Mouse (Mus musculus) forebrain, postnatal 0 days (tissue): ENCODE measurements around the gene Slc45a1. TPM values are rescaled to one million over a fixed set of nuclear protein-coding genes. Genes with fewer than 3 reads are reported as not detected.

Experiments
- ATAC-seq: fragments of 200-750 bp; cut with Nextera tagmentation; 2 replicates; pipeline ENCODE4 v1.8.0; 2017; ENCODE audit warnings: mild to moderate bottlenecking, moderate library complexity
- DNase-seq: peaks from one replicate; pipeline ENCODE4 v3.0.0-alpha.2; 2015
- H3K27ac ChIP-seq: fragments of 300-500 bp; sonication (generic); 2 replicates; pipeline ENCODE4 v1.5.1; 2014; ENCODE audit warnings: low read depth, mild to moderate bottlenecking, antibody characterized with exemption, low read length, moderate library complexity, mixed read lengths
- H3K27me3 ChIP-seq: fragments of 300-500 bp; sonication (generic); 2 replicates; pipeline ENCODE4 v1.6.1; 2014; ENCODE audit warnings: mild to moderate bottlenecking, low read length, mixed read lengths; ENCODE audit not compliant: insufficient read depth
- H3K36me3 ChIP-seq: fragments of 300-500 bp; sonication (generic); 2 replicates; pipeline ENCODE4 v1.6.1; 2014; ENCODE audit warnings: mild to moderate bottlenecking, moderate library complexity; ENCODE audit not compliant: insufficient read depth
- H3K4me1 ChIP-seq: fragments of 300-500 bp; sonication (generic); 2 replicates; pipeline ENCODE4 v1.6.1; 2014; ENCODE audit warnings: antibody characterized with exemption; ENCODE audit not compliant: insufficient read depth
- H3K4me2 ChIP-seq: fragments of 300-500 bp; sonication (generic); 2 replicates; pipeline ENCODE4 v1.6.1; 2014; ENCODE audit warnings: low read depth, mild to moderate bottlenecking, moderate library complexity
- H3K4me3 ChIP-seq: fragments of 300-500 bp; sonication (generic); 2 replicates; pipeline ENCODE4 v1.5.1; 2014; ENCODE audit warnings: low read depth, low read length, mixed read lengths
- H3K9ac ChIP-seq: fragments of 300-500 bp; sonication (generic); 2 replicates; pipeline ENCODE4 v1.6.1; 2014; ENCODE audit warnings: mild to moderate bottlenecking
- H3K9me3 ChIP-seq: fragments of 300-500 bp; sonication (generic); 2 replicates; pipeline ENCODE4 v1.6.1; 2016; ENCODE audit warnings: low read length
- CTCF ChIP-seq: sonication (generic); IDR thresholded peaks from 2 replicates; pipeline ENCODE4 v1.5.1; 2016; ENCODE audit warnings: antibody characterized with exemption, control low read depth, low read depth
- WGBS: fragments of 180-500 bp; shearing (Covaris S2); extraction: QIAGEN DNeasy Blood & Tissue Kit; methylation state at CpG from one replicate; pipeline ENCODE4 v1.1.7; 2014; 5-methylcytosine and 5-hydroxymethylcytosine counted together
- polyA plus RNA-seq: library from polyadenylated mRNA; unstranded; fragments of >200 nt; fragmentation: Nextera tagmentation; extraction: Ambion mirVana; gene quantifications from 2 replicates; pipeline ENCODE4 v1.2.1, GENCODE M21; 2015
- total RNA-seq: library from RNA; depleted of rRNA; stranded (reverse); fragments of >200 nt; gene quantifications from 2 replicates; pipeline ENCODE4 v1.2.3, GENCODE M21; 2014

Gene Slc45a1
- total and polyA plus RNA-seq, 2 experiments from 2014 or later: 37.2 to 43.9 TPM

- Histone ChIP-seq H3K27ac (no peak overlapping the region), H3K4me1 (no peaks in the 10 kb centered on the region), H3K4me3 (no peak overlapping the region), H3K27me3 (no peaks in the 10 kb centered on the region), H3K9ac (no peak overlapping the region), H3K4me2 (no peak overlapping the region), H3K9me3 (no peaks in the 10 kb centered on the region), H3K36me3 (no peaks in the 10 kb centered on the region)
- no peak for TF ChIP-seq CTCF
- DNase-seq (no peak), ATAC-seq (no peak)
- WGBS: 71% methylated on average over 10 of the region's 10 CpGs
Observed at GRCm38 (mm10) chr4:150687126-150687753, 35.3 kb upstream of the Slc45a1 start.

GRCm38 (mm10) chr4:150686538-150686937 lies 34.6 kb upstream of the Slc45a1 start:
- Histone ChIP-seq H3K36me3 (no peaks in the 10 kb centered on the region), H3K9ac (no peak overlapping the region), H3K4me2 (no peak overlapping the region), H3K27ac (no peak overlapping the region), H3K4me1 (no peaks in the 10 kb centered on the region), H3K4me3 (no peak overlapping the region), H3K9me3 (no peaks in the 10 kb centered on the region), H3K27me3 (no peaks in the 10 kb centered on the region)
- TF ChIP-seq CTCF: no peak
- no peak for DNase-seq
- no peak for ATAC-seq

- no peak for ATAC-seq
- 64% methylated on average over 8 of the region's 8 CpGs for WGBS
- H3K9ac ChIP-seq: no peak overlapping the region
Observed at GRCm38 (mm10) chr4:150685778-150686493, 34.0 kb upstream of the Slc45a1 start.

GRCm38 (mm10) chr4:150685043-150685777 lies 33.2 kb upstream of the Slc45a1 start:
- no peaks in the 10 kb centered on the region for H3K9me3 ChIP-seq
- 61% methylated on average over 15 of the region's 15 CpGs for WGBS
- no peaks in the 10 kb centered on the region for H3K36me3 ChIP-seq
- H3K27me3 ChIP-seq: no peaks in the 10 kb centered on the region
- no peak overlapping the region for H3K4me2 ChIP-seq
- no peak overlapping the region for H3K9ac ChIP-seq
- ATAC-seq (no peak), DNase-seq (no peak)
- H3K4me3 ChIP-seq: no peak overlapping the region
- no peaks in the 10 kb centered on the region for H3K4me1 ChIP-seq
- TF ChIP-seq CTCF: no peak
- no peak overlapping the region for H3K27ac ChIP-seq

More at GRCm38 (mm10) chr4:150685778-150686493, 34.0 kb upstream of the Slc45a1 start:
- Histone ChIP-seq H3K4me3 (no peak overlapping the region), H3K36me3 (no peaks in the 10 kb centered on the region), H3K4me2 (no peak overlapping the region), H3K9me3 (no peaks in the 10 kb centered on the region), H3K27ac (no peak overlapping the region), H3K27me3 (no peaks in the 10 kb centered on the region), H3K4me1 (no peaks in the 10 kb centered on the region)
- no peak for DNase-seq
- no peak for TF ChIP-seq CTCF

GRCm38 (mm10) chr4:150680373-150680772 lies 28.4 kb upstream of the Slc45a1 start:
- Histone ChIP-seq H3K27me3 (no peaks in the 10 kb centered on the region), H3K36me3 (no peaks in the 10 kb centered on the region), H3K9me3 (no peaks in the 10 kb centered on the region), H3K9ac (no peak overlapping the region), H3K4me1 (no peaks in the 10 kb centered on the region; the same call in 1 of the 2 replicates), H3K27ac (no peak overlapping the region), H3K4me2 (no peak overlapping the region), H3K4me3 (no peak overlapping the region)
- no peak for DNase-seq
- no peak for ATAC-seq
- WGBS: 76% methylated on average over 5 of the region's 5 CpGs
- TF ChIP-seq CTCF: no peak

GRCm38 (mm10) chr4:150678789-150679188 lies 26.8 kb upstream of the Slc45a1 start:
- H3K4me2 ChIP-seq: no peak overlapping the region
- H3K27me3 ChIP-seq: no peaks in the 10 kb centered on the region
- no peak for DNase-seq
- H3K4me3 ChIP-seq: no peak overlapping the region
- no peaks in the 10 kb centered on the region for H3K9me3 ChIP-seq
- no peaks in the 10 kb centered on the region; the same call in 1 of the 2 replicates for H3K4me1 ChIP-seq
- H3K9ac ChIP-seq: no peak overlapping the region
- no peak for TF ChIP-seq CTCF
- whole genome bisulfite sequencing: 98% methylated on average over 20 of the region's 20 CpGs
- no peak overlapping the region for H3K27ac ChIP-seq
- no peaks in the 10 kb centered on the region for H3K36me3 ChIP-seq
- no peak for ATAC-seq

- Histone ChIP-seq H3K4me2 (no peak overlapping the region), H3K36me3 (no peaks in the 10 kb centered on the region), H3K9ac (no peak overlapping the region), H3K27me3 (no peaks in the 10 kb centered on the region), H3K27ac (no peak overlapping the region), H3K4me3 (no peak overlapping the region), H3K4me1 (no peaks in the 10 kb centered on the region; the same call in 1 of the 2 replicates), H3K9me3 (no peaks in the 10 kb centered on the region)
- ATAC-seq: no peak
- DNase-seq: no peak
- WGBS: 3% methylated on average over 4 of the region's 4 CpGs
- TF ChIP-seq CTCF: no peak
Observed at GRCm38 (mm10) chr4:150677846-150678224, 25.9 kb upstream of the Slc45a1 start.
